Mouse (Mus musculus) heart, embryonic 13.5 days (tissue): ENCODE data around the gene Zfand6. TPM values are rescaled to one million over a fixed set of nuclear protein-coding genes. Genes with fewer than 3 reads are reported as not detected.

Experiments
- polyA plus RNA-seq: library from polyadenylated mRNA; unstranded; fragments of >200 nt; fragmentation: Nextera tagmentation; extraction: Ambion mirVana; gene quantifications from 2 replicates; pipeline ENCODE4 v1.2.1, GENCODE M21; 2015

Zfand6 gene
- polyA plus RNA-seq, 1 experiment from 2014 or later = 134 TPM

Other genes starting within 250 kb of the Zfand6 start
- 0.29 and 0.44 TPM in 2 replicates for gene Gm2115, start 161.0 kb downstream of the Zfand6 start, polyA plus RNA-seq
- gene Fah, start 83.2 kb downstream of the Zfand6 start, polyA plus RNA-seq = 5.7 and 6.2 TPM in 2 replicates
- gene Olfr291, start 163.6 kb upstream of the Zfand6 start, polyA plus RNA-seq = not detected in 2 replicates